Mouse (Mus musculus): ENCODE data around the gene Tcp10b. TPM values are rescaled to one million over a fixed set of nuclear protein-coding genes. Genes with fewer than 3 reads are reported as not detected.
"Not testable (repeated sequence)": the region's sequence is repeated elsewhere in the genome, so short reads cannot be mapped to it uniquely, and the experiment has no call there.

The Tcp10b gene
- total and polyA plus RNA-seq, 2 experiments: 0.65 TPM; not detected in 1

GRCm38 (mm10) chr17:13129737-13130465 is 69.0 kb downstream of the Tcp10b start:
- WGBS: 20% methylated on average over 10 of the region's 11 CpGs
- H3K27ac ChIP-seq (replicated peaks; ENCODE audit: insufficient read depth, low read depth, low read length): peak overlapping the region; percentile 59
- DNase-seq (ENCODE audit: extremely low read depth, low read depth, low spot score); H3K4me1 ChIP-seq (ENCODE audit: control insufficient read depth, insufficient read depth, low read length); H3K4me3 ChIP-seq (ENCODE audit: insufficient read depth, low read depth, low read length); H3K79me2 ChIP-seq (ENCODE audit: control insufficient read depth, insufficient read depth, low read length); H3K9ac ChIP-seq (ENCODE audit: low read depth, low read length); H3K36me3 ChIP-seq (ENCODE audit: control insufficient read depth, insufficient read depth, low read length); H3K27me3 ChIP-seq (ENCODE audit: control insufficient read depth, insufficient read depth, low read length): not testable (repeated sequence)

- not testable (repeated sequence) for H3K9ac ChIP-seq (ENCODE audit: low read depth, low read length); H3K36me3 ChIP-seq (ENCODE audit: control insufficient read depth, insufficient read depth, low read length); H3K4me3 ChIP-seq (ENCODE audit: insufficient read depth, low read depth, low read length); H3K4me1 ChIP-seq (ENCODE audit: control insufficient read depth, insufficient read depth, low read length); H3K27me3 ChIP-seq (ENCODE audit: control insufficient read depth, insufficient read depth, low read length); DNase-seq (ENCODE audit: extremely low read depth, low read depth, low spot score); H3K27ac ChIP-seq (replicated peaks; ENCODE audit: insufficient read depth, low read depth, low read length); H3K79me2 ChIP-seq (ENCODE audit: control insufficient read depth, insufficient read depth, low read length)
- 92% methylated on average over 3 of the region's 4 CpGs for WGBS
These were observed 70.8 kb downstream of the Tcp10b start, which contains the start of gene Unc93a for GRCm38 (mm10) chr17:13131710-13132109. Unc93a (minus strand) TSS chr17:13131810.

Other genes starting within 250 kb of the Tcp10b start
- gene Mas1, start 193.0 kb upstream of the Tcp10b start, total RNA-seq (2014; rRNA removed): 0.18 TPM in 1 of 2 replicates, not detected in the other
- gene Mas1, start 193.0 kb upstream of the Tcp10b start, polyA plus RNA-seq (2012; rRNA removed): 0.35 and 0.55 TPM in 2 replicates
- gene Mrgprh, start 185.1 kb upstream of the Tcp10b start, total RNA-seq (2014; rRNA removed): 0.09 TPM in 1 of 2 replicates, not detected in the other
- gene Mrgprh, start 185.1 kb upstream of the Tcp10b start, polyA plus RNA-seq (2012; rRNA removed): 0.05 TPM in 1 of 2 replicates, not detected in the other
- 0.27 and 1.3 TPM in 2 replicates for gene Pnldc1, start 150.9 kb upstream of the Tcp10b start, total RNA-seq (2014; rRNA removed)
- 1.1 and 1.5 TPM in 2 replicates for gene Pnldc1, start 150.9 kb upstream of the Tcp10b start, polyA plus RNA-seq (2012; rRNA removed)
- 134 and 136 TPM in 2 replicates for gene Tcp1, start 145.4 kb upstream of the Tcp10b start, total RNA-seq (2014; rRNA removed)
- gene Tcp1, start 145.4 kb upstream of the Tcp10b start, polyA plus RNA-seq (2012; rRNA removed): 39.9 and 50.2 TPM in 2 replicates
- gene Mrpl18, start 144.8 kb upstream of the Tcp10b start, total RNA-seq (2014; rRNA removed): 43.6 and 54.6 TPM in 2 replicates
- gene Mrpl18, start 144.8 kb upstream of the Tcp10b start, polyA plus RNA-seq (2012; rRNA removed): 27.9 and 41.2 TPM in 2 replicates
- 255 and 271 TPM in 2 replicates for gene Acat3, start 120.5 kb upstream of the Tcp10b start, total RNA-seq (2014; rRNA removed)
- gene Acat3, start 120.5 kb upstream of the Tcp10b start, polyA plus RNA-seq (2012; rRNA removed): 178 and 179 TPM in 2 replicates
- 75.1 and 75.7 TPM in 2 replicates for gene Acat2, start 100.4 kb upstream of the Tcp10b start, total RNA-seq (2014; rRNA removed)
- gene Acat2, start 100.4 kb upstream of the Tcp10b start, polyA plus RNA-seq (2012; rRNA removed): 44.6 and 45.9 TPM in 2 replicates
- gene Wtap, start 66.9 kb upstream of the Tcp10b start, total RNA-seq (2014; rRNA removed): 32.0 and 32.6 TPM in 2 replicates
- 7.8 and 7.9 TPM in 2 replicates for gene Wtap, start 66.9 kb upstream of the Tcp10b start, polyA plus RNA-seq (2012; rRNA removed)
- gene Sod2, start 54.3 kb upstream of the Tcp10b start, total RNA-seq (2014; rRNA removed): 169 and 338 TPM in 2 replicates
- 593 and 597 TPM in 2 replicates for gene Sod2, start 54.3 kb upstream of the Tcp10b start, polyA plus RNA-seq (2012; rRNA removed)
- gene Gpr31b, start 8.8 kb upstream of the Tcp10b start, total RNA-seq (2014; rRNA removed): not detected in 2 replicates
- not detected in 2 replicates for gene Gpr31b, start 8.8 kb upstream of the Tcp10b start, polyA plus RNA-seq (2012; rRNA removed)
- 0.09 and 0.13 TPM in 2 replicates for gene Unc93a, start 70.7 kb downstream of the Tcp10b start, total RNA-seq (2014; rRNA removed)
- gene Unc93a, start 70.7 kb downstream of the Tcp10b start, polyA plus RNA-seq (2012; rRNA removed): 0.04 and 0.11 TPM in 2 replicates
- not detected in 2 replicates for gene Smok2a, start 160.1 kb downstream of the Tcp10b start, total RNA-seq (2014; rRNA removed)
- gene Smok2a, start 160.1 kb downstream of the Tcp10b start, polyA plus RNA-seq (2012; rRNA removed): not detected in 2 replicates
- gene Smok2b, start 169.2 kb downstream of the Tcp10b start, total RNA-seq (2014; rRNA removed): not detected in 2 replicates
- not detected in 2 replicates for gene Smok2b, start 169.2 kb downstream of the Tcp10b start, polyA plus RNA-seq (2012; rRNA removed)